Comparison of ENCODE assay signal across 10 mouse cellular contexts in genomic region chr8:17647559-17647958, GRCm38 (mm10).
"Had no signal": no experiment of that assay in that cellular context is flagged by ENCODE, and none has a peak within 500 bp of the region (broad histone marks: within the 10 kb centered on the region; RNA-seq: fewer than 3 reads in every experiment).

No protein-coding gene starts in this region.

- H3K27ac ChIP-seq: limb, embryonic 13.5 days; liver, embryonic 14.5 days; midbrain, embryonic 13.5 days; neural tube, embryonic 13.5 days had no signal

- H3K36me3 ChIP-seq: limb, embryonic 13.5 days; midbrain, embryonic 13.5 days; neural tube, embryonic 13.5 days had no signal

- H3K9me3 ChIP-seq: limb, embryonic 13.5 days; midbrain, embryonic 13.5 days; neural tube, embryonic 13.5 days had no signal

- ATAC-seq: midbrain, embryonic 13.5 days had no signal

- H3K27me3 ChIP-seq: limb, embryonic 13.5 days; midbrain, embryonic 13.5 days; neural tube, embryonic 13.5 days had no signal

- DNase-seq: kidney, adult 8-10 months; kidney, postnatal 25 days; lung, adult 18-20 months; retina, postnatal 1 day; right cerebral cortex, postnatal 14 days; thymus, postnatal 36 days had no signal

- H3K9ac ChIP-seq: limb, embryonic 13.5 days; liver, embryonic 14.5 days; midbrain, embryonic 13.5 days; neural tube, embryonic 13.5 days had no signal

- H3K4me2 ChIP-seq: limb, embryonic 13.5 days; midbrain, embryonic 13.5 days; neural tube, embryonic 13.5 days had no signal

- H3K4me3 ChIP-seq: limb, embryonic 13.5 days; midbrain, embryonic 13.5 days; neural tube, embryonic 13.5 days had no signal

- H3K4me1 ChIP-seq: limb, embryonic 13.5 days; midbrain, embryonic 13.5 days; neural tube, embryonic 13.5 days had no signal
